ENCODE assay signal across 25 mouse cellular contexts in genomic region chr16:41935701-41936100, GRCm38 (mm10).
DNase-seq lines count a peak whose midpoint lies in the region; TF ChIP-seq lines count a peak whose summit lies in the region.
"Had no signal": no experiment of that assay in that cellular context is flagged by ENCODE, and none has a peak within 500 bp of the region (broad histone marks: within the 10 kb centered on the region; RNA-seq: fewer than 3 reads in every experiment).

No protein-coding gene starts in this region.

- H3K4me1 ChIP-seq in olfactory bulb, adult 2 months (ENCODE audit: control insufficient read depth, insufficient read depth, low read length), result peaks cover 5% of the 10 kb centered on the region; the same call in 1 of the 2 replicates
- H3K4me1 ChIP-seq: heart, embryonic 13.5 days; hindbrain, embryonic 10.5 days; hindbrain, embryonic 15.5 days; limb, embryonic 12.5 days; liver, embryonic 15.5 days had no signal

- DNase-seq in frontal cortex, adult 2 months (ENCODE audit: extremely low spot score in 1 of 2, low spot score in 1 of 2), result peak; percentile 58 to 68
- DNase-seq in frontal cortex, postnatal 25 days (ENCODE audit: low spot score in 2 of 2), result no peak
- DNase-seq in right cerebral cortex, adult 18-20 months, result peak; percentile 58
- DNase-seq in right cerebral cortex, postnatal 4 days, result no peak
- DNase-seq in left cerebral cortex, adult 9 months (ENCODE audit: low spot score in 2 of 2), result peak; percentile 52 to 64
- no peak for DNase-seq in gastrocnemius, adult 18-20 months (ENCODE audit: low spot score)
- no peak for DNase-seq in urinary bladder, postnatal 36 days (ENCODE audit: low spot score in 2 of 2)
- DNase-seq: adrenal gland, postnatal 14 days; cerebellum, adult 11-12 months; cerebellum, postnatal 36 days; gastrocnemius, postnatal 10 days; heart, postnatal 10 days; kidney, adult 11 months; kidney, postnatal 25 days; lung, embryonic 14.5 days; lung, postnatal 14 days; thymus, postnatal 4 days had no signal

- TF ChIP-seq CTCF in olfactory bulb, adult 2 months (IDR thresholded peaks at IDR 0.05; ENCODE audit: insufficient read depth, low read depth, low read length), result no peak

- H3K4me3 ChIP-seq in olfactory bulb, adult 2 months (ENCODE audit: insufficient read depth, low read depth, low read length), result no peak overlapping the region
- H3K4me3 ChIP-seq: heart, embryonic 13.5 days; hindbrain, embryonic 10.5 days; hindbrain, embryonic 15.5 days; kidney, embryonic 15.5 days; limb, embryonic 12.5 days; liver, embryonic 15.5 days; midbrain, embryonic 15.5 days had no signal

- no peak for TF ChIP-seq POLR2A in olfactory bulb, adult 2 months (IDR thresholded peaks at IDR 0.05; ENCODE audit: insufficient read depth, low read depth, low read length)

- peak overlapping the region; percentile 80; the same call in 1 of the 2 replicates for H3K27ac ChIP-seq in olfactory bulb, adult 2 months (ENCODE audit: insufficient read depth, low read depth, low read length)
- H3K27ac ChIP-seq: heart, embryonic 13.5 days; hindbrain, embryonic 10.5 days; hindbrain, embryonic 15.5 days; kidney, embryonic 15.5 days; limb, embryonic 12.5 days; liver, embryonic 15.5 days; midbrain, embryonic 15.5 days had no signal

- WGBS in olfactory bulb, adult 2 months, result 26% methylated on average over 2 of the region's 2 CpGs

Comparison
In these comparisons a context has a peak if more than half of its experiments do, and no peak if none do; other contexts are left out.
1. DNase-seq: peak in frontal cortex, adult 2 months (2 of 2), right cerebral cortex, adult 18-20 months (single experiment) and left cerebral cortex, adult 9 months (2 of 2); none in frontal cortex, postnatal 25 days (0 of 2), right cerebral cortex, postnatal 4 days (single experiment), gastrocnemius, adult 18-20 months (single experiment) and urinary bladder, postnatal 36 days (0 of 2).